Mouse (Mus musculus): ENCODE data around the gene Tmem265.

The Tmem265 gene

DNA sequence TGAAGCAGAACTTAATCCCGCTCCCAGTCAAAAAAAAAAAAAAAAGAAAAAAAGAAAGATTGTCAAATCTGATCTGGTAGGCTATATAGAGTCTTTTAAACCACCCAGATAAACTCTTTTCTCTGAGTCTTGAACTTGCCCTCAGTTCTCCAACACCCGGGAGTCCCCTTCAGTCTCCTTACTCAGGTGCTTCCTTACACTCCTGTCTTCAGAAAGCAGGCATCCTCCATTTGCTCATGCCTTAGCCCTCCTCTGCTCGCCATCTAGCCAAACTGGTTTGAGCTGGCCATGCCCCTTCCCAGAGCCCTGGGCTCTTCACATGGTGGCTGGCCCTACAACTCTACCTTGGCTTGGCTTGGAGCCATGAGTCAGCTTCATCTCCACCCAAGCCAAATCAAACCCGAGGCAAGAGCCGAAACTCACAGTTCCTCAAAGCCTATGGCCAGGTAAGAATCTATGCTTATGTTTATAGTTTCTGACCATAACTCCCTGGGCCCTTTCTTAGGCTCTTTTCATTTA, at the start of gene Tmem265:
Tmem265 (plus strand) TSS at position 51 of the 519 bp plus-strand sequence.
- DNase-seq (ENCODE audit: extremely low read depth, low read depth, low spot score), result peak; percentile 61

- DNase-seq (ENCODE audit: extremely low read depth, low read depth, low spot score), result peak; percentile 56
Measured at GRCm38 (mm10) chr7:127511808-127512230, 49.4 kb upstream of the Tmem265 start, which contains the start of gene Srcap. Gene Srcap, plus strand, starts transcription at chr7:127511983.

DNA sequence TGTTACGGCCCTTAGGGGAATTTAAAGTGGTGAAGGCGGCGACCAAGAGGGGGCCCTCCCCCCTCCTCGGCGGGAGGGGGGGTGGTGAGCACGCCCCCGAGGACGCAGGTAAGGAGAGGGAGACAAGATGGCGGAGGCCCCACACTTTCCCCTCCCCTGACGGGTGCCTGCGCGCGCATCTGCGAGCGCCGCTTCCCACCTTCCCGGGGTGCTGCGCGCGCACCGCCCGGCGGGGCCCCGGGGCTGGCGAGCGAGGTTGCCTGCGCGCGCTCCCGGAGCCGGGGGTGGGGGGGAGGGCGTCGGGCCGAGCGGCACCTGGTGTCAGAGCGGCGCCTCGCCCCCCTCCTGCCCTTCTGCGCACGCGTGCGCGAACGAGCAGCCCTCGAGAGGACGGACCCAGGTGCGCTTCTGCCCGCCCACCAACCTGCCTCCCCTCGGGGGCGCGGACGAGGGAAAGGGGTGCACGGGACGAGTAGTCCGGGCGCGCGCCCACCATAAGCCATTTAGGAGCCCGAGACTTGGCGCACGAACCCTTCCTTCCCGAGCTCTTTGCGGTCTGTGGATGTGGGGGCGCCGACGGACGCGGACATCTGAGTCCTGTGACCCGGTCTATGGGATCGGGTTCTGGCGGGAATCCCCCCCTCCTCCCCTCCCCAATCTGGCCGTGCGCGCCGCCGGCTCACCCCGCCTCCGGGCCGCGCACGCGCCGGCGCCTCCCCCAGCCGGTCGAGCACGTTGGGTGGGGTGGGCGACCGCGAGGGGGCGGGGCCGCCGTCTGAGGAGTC, 48.8 kb upstream of the Tmem265 start:
- no peak for DNase-seq (ENCODE audit: extremely low read depth, low read depth, low spot score)

DNA sequence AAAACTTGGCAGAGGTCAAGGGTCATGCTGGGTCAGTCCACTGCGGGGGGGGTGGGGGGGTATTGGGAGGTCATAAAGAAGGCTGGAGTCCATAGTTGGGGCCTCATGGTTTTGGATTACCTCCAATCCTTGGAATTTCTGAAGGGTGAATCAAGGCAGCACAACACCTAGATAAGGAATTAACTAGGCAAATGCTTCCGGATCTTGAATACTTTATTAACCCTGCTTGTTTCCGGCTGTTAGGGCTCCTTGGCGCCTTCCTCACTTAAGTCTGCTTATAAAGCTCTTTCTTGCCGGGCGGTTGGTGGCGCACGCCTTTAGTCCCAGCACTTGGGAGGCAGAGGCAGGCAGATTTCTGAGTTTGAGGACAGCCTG, 48.2 kb upstream of the Tmem265 start:
- no peak for DNase-seq (ENCODE audit: extremely low read depth, low read depth, low spot score)

DNA sequence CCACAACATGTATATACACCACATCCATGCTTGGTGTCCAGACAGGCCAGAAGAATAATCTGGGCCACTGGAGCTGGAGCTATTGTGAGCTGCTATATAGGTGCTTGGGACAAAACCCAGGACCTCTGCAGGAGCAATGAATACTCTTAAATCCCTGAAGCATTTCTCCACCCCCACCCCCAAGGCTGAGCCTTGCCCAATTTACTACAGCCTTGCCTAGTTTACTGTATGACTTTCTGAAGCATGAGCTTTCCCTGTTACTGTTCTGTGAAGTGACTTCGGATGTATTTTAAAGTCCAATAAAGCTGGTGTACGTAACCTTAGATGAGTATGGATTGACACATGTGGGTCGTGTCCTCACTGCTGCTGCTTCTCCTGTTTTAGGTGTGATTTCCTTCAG, 47.4 kb upstream of the Tmem265 start:
- DNase-seq (ENCODE audit: extremely low read depth, low read depth, low spot score), result no peak

DNA sequence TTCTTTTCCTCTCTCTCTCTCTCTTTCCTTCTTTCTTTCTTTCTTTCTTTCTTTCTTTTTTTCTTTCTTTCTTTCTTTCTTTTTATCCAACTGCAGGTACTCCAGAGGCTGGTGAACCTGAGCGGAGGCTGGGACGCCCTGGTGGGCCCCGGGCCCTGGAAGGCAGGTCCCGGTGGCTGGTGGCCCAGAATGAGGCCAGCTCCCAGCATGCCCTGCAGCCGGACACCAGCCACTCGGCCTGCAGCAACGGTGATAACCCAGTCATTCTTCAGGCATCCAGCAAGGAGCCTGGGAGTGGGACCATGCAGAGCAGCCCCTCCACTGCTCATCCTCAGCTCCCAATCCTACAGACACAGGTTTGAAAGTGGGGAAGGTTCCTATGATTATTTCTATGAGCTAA, 45.3 kb upstream of the Tmem265 start:
- DNase-seq (ENCODE audit: extremely low read depth, low read depth, low spot score), result no peak

- no peak for DNase-seq (ENCODE audit: extremely low read depth, low read depth, low spot score)
Measured at GRCm38 (mm10) chr7:127516344-127516743, 44.8 kb upstream of the Tmem265 start.

GRCm38 (mm10) chr7:127519284-127519683, 41.9 kb upstream of the Tmem265 start, which contains the start of gene Gm42715:
Gene Gm42715, plus strand, starts transcription at chr7:127519584.
- no peak for DNase-seq (ENCODE audit: extremely low read depth, low read depth, low spot score)

GRCm38 (mm10) chr7:127541671-127542070, 19.5 kb upstream of the Tmem265 start:
- no peak for DNase-seq (ENCODE audit: extremely low read depth, low read depth, low spot score)

DNA sequence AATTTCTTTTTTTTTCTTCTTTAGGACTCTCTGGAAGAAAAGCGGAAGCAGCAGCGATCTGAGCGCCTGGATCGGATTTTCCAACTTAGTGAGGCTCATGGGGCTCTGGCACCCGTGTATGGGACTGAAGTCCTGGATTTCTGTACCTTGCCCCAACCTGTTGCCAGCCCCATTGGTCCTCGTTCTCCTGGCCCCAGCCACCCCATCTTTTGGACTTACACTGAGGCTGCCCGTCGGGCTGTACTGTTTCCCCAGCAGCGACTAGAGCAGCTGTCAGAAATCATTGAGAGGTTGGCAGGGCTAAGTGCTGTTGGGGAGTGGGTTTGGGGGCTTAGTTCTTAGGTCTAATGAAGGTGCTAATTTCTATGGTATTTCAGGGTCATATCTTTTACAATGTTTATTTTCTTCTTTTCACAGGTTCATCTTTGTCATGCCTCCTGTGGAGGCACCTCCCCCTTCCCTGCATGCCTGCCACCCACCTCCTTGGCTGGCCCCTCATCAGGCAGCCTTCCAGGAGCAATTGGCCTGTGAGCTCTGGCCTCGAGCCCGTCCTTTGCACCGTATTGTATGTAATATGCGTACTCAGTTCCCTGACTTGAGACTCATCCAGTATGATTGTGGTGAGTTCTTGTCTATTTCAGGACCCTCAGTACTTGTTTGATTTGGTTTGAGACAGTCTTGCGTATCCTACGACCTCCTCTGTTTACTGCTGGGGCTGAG, 11.9 kb upstream of the Tmem265 start:
- no peak for DNase-seq (ENCODE audit: extremely low read depth, low read depth, low spot score)

- DNase-seq (ENCODE audit: extremely low read depth, low read depth, low spot score), result no peak
Measured at GRCm38 (mm10) chr7:127551558-127551957, 9.6 kb upstream of the Tmem265 start.

DNA sequence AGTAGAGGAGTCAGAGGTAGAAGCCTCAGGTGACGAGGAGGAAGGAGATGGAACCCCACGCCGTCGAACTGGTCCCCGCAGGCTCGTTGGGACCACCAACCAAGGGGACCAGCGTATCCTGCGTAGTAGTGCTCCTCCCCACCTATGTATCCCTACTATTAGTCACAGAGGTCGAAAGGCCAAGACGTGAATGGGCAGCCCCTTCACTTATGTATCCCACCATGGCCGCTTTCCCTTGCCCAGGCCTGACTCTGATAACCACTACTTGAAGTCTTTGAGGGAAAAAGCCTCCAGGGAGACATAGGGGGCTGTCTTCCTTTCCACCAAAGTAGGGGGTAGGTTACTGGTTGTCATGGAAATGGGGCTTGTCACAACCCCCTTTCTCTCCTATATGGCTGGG, 610 bp upstream of the Tmem265 start:
- DNase-seq (ENCODE audit: extremely low read depth, low read depth, low spot score), result no peak

GRCm38 (mm10) chr7:127564381-127565150, 3.4 kb downstream of the Tmem265 start:
- peak; percentile 70 for DNase-seq (ENCODE audit: extremely low read depth, low read depth, low spot score)

DNA sequence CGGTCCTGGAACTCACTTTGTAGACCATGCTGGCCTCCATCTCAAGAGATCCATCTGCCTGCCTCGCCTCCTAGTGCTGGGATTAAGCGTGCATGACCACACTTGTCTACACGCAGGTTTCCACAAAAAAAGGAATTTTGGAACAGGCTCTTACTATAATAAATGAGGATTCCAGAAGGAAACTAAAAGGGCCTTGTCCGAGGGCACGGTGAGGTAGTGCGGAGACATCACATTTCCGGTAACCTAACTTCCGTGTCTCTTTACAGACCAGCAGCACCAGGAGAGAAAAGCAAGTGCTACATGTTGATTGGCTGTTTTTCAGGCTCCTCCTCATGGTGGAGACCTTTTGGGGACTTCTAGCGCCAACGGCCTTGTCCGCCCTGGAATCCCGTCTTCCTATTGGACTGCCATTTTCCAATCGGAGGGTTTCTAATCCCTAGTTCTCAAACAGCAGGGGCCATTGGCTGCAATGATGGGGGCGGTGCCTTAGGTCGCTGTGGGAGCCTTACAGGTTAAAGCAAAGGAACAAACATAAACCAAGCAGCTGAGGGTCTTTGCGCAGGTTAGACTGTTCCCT, 11.8 kb downstream of the Tmem265 start, which contains the start of gene Phkg2:
Phkg2 (plus strand) TSS at position 446 of the 577 bp plus-strand sequence.
- peak; percentile 97 for DNase-seq (ENCODE audit: extremely low read depth, low read depth, low spot score)

GRCm38 (mm10) chr7:127573503-127574008, 12.4 kb downstream of the Tmem265 start:
- no peak for DNase-seq (ENCODE audit: extremely low read depth, low read depth, low spot score)

DNA sequence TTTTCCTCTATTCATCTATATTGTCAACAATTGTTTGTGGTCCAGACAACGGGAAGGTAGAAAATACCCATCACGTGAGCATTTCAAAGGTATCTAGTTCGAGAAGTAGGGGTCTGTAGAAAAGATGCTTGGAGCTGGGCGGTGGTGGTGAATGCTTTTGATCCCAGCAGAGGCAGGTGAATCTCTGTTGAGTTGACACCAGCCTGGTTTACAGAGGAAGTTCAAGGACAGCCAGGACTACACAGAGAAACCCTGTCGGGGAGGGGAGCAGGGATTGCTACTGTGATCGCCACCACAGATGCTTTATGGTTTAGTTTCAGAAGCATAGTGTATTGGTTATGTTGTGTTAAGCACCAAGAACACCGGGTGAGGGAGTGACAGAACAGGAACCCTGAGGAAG, 12.9 kb downstream of the Tmem265 start:
- DNase-seq (ENCODE audit: extremely low read depth, low read depth, low spot score), result no peak

DNA sequence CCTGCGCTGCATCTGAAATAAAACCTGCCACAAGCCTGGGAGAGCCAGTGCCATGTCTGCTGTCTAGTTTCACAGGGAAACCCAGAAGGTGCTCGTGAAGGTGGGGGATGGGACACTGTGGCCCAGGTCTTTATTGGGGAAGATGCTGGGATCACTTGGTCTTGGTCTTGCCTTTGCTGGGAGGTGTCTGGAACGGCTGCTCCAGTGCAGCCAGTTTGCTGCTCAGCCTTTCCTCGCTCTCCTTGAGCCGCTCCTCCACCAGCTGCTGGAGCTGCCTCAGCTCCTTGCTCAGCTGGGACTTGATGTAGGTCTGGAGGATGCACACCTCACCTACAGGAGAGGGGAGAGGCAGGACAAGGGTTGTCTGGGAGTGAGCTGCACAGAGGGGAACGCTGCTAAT, 22.1 kb downstream of the Tmem265 start:
- no peak for DNase-seq (ENCODE audit: extremely low read depth, low read depth, low spot score)

GRCm38 (mm10) chr7:127585031-127585430, 23.8 kb downstream of the Tmem265 start:
- DNase-seq (ENCODE audit: extremely low read depth, low read depth, low spot score), result no peak

DNA sequence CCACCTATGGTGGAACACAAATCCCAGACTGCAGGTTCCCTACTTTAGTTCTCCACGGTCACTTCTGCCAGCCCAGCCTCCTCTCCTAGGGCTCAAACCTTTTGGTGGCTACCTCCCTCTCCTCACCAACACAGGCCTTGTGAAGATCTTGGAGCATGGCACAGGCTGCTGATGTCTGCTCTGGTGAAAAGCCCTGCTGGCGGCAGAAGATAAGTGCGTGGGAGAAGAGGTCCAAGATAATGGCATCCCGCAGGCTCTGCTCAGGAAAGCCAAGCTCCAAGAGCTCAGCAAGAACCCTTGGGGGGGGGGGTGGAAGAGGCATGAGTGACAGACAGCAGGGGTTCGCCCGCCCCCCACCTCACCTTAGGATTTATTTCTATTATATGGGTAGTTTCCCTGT, 25.0 kb downstream of the Tmem265 start:
- DNase-seq (ENCODE audit: extremely low read depth, low read depth, low spot score), result no peak

- DNase-seq (ENCODE audit: extremely low read depth, low read depth, low spot score), result no peak
Measured at GRCm38 (mm10) chr7:127587196-127587595, 26.0 kb downstream of the Tmem265 start.
